Mouse (Mus musculus): ENCODE results near the gene Tmed10. TPM values are rescaled to one million over a fixed set of nuclear protein-coding genes. Genes with fewer than 3 reads are reported as not detected.

Gene Tmed10
- total RNA-seq, 1 experiment: 109 TPM

DNA sequence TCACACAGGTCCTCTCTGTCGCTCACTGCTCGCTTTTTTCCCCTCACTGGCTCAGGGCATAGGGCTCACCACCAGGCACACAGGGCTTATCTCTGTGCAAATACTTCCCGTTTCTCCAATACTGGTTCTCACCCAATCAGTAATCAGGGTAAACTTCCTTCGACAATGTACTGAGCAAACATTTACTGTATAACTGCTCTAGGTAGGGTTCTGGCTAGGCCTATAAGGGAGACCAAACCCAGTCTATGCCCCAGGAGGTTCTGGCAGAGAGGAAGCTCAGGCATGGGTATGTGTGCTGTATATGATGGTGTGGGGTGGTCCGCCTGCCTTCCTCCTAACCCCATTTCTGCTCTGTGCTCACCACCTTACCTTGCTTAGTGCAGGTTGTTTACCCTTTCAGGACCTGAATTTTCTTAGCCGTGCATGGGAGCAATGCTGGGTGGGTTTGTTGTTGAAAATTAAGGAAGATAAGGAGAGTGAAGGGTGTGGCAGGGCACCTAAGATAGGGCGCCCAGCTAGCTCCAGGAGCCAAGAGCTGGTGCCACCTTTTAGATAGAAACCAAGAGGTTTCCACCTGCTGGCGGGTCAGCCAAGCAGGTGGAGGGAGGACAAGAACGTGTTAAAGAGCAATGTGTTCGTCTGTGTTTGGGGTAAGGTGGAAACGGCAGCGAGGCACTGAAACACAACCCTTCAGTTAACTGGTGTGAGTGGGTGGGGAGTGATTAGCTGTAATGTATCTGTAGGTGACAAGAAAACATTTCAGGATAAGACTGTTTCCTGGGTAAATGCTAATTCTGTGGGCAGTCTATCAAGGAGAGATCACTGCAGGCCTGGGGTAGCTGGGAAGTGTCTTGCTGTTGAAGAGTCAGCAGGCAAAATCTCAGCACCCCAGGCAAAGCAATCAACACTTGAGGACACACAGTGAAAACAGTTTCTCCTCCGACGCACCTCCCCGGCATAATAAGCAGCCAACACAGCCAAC lies 14.8 kb upstream of the Tmed10 start:
- Histone ChIP-seq H3K27ac (ENCODE audit: insufficient read depth, low read depth, low read length, poor library complexity, severe bottlenecking) (no peak overlapping the region), H3K9me3 (ENCODE audit: control insufficient read depth, insufficient read depth, low read depth, low read length) (no peaks in the 10 kb centered on the region), H3K4me3 (ENCODE audit: insufficient read depth in 1 of 2, low read depth in 1 of 2, low read length in 2 of 2, poor library complexity in 1 of 2, severe bottlenecking in 1 of 2) (no peak overlapping the region), H3K9ac (ENCODE audit: insufficient read depth, low read depth, low read length, poor library complexity, severe bottlenecking) (no peak overlapping the region), H3K36me3 (ENCODE audit: control insufficient read depth, insufficient read depth, low read length, poor library complexity, severe bottlenecking) (no peaks in the 10 kb centered on the region), H3K4me1 (ENCODE audit: control insufficient read depth in 2 of 2, insufficient read depth in 2 of 2, low read length in 2 of 2, poor library complexity in 1 of 2) (peaks cover 0 to 6% of the 10 kb centered on the region in 2 experiments; a peak in 2 of 4 replicates)
- no peak for DNase-seq (ENCODE audit: low read depth, low spot score)
- TF ChIP-seq HCFC1 (IDR thresholded peaks at IDR 0.05; ENCODE audit: borderline replicate concordance, insufficient read depth, low read length): no peak
- TF ChIP-seq ZC3H11A (IDR thresholded peaks at IDR 0.05; ENCODE audit: borderline replicate concordance, low read depth, low read length): no peak
- no peak for TF ChIP-seq ZNF384 (IDR thresholded peaks at IDR 0.05; ENCODE audit: low read depth, low read length)
- TF ChIP-seq MAFK (IDR thresholded peaks at IDR 0.05; ENCODE audit: insufficient read depth, low read depth, low read length): no peak
- in situ Hi-C loops (cut with MboI; ENCODE audit: low sequenced_read_pairs in 2 of 2, unreplicated experiment in 2 of 2): no loop called here

- Histone ChIP-seq H3K9ac (ENCODE audit: insufficient read depth, low read depth, low read length, poor library complexity, severe bottlenecking) (no peak overlapping the region), H3K4me3 (ENCODE audit: insufficient read depth in 1 of 2, low read depth in 1 of 2, low read length in 2 of 2, poor library complexity in 1 of 2, severe bottlenecking in 1 of 2) (no peak overlapping the region), H3K27ac (ENCODE audit: insufficient read depth, low read depth, low read length, poor library complexity, severe bottlenecking) (no peak overlapping the region), H3K4me1 (ENCODE audit: control insufficient read depth in 2 of 2, insufficient read depth in 2 of 2, low read length in 2 of 2, poor library complexity in 1 of 2) (peaks cover 0 to 6% of the 10 kb centered on the region in 2 experiments; a peak in 2 of 4 replicates), H3K9me3 (ENCODE audit: control insufficient read depth, insufficient read depth, low read depth, low read length) (no peaks in the 10 kb centered on the region), H3K36me3 (ENCODE audit: control insufficient read depth, insufficient read depth, low read length, poor library complexity, severe bottlenecking) (no peaks in the 10 kb centered on the region)
- no peak for DNase-seq (ENCODE audit: low read depth, low spot score)
- TF ChIP-seq MAFK (IDR thresholded peaks at IDR 0.05; ENCODE audit: insufficient read depth, low read depth, low read length): no peak
- TF ChIP-seq CHD2 (IDR thresholded peaks at IDR 0.05; ENCODE audit: low read depth, low read length): no peak
- TF ChIP-seq ZC3H11A (IDR thresholded peaks at IDR 0.05; ENCODE audit: borderline replicate concordance, low read depth, low read length): no peak
- no peak for TF ChIP-seq ZNF384 (IDR thresholded peaks at IDR 0.05; ENCODE audit: low read depth, low read length)
- TF ChIP-seq HCFC1 (IDR thresholded peaks at IDR 0.05; ENCODE audit: borderline replicate concordance, insufficient read depth, low read length): no peak
- in situ Hi-C loops (cut with MboI; ENCODE audit: low sequenced_read_pairs in 2 of 2, unreplicated experiment in 2 of 2): no loop called here
These were observed 11.3 kb upstream of the Tmed10 start for GRCm38 (mm10) chr12:85385995-85386375.

DNA sequence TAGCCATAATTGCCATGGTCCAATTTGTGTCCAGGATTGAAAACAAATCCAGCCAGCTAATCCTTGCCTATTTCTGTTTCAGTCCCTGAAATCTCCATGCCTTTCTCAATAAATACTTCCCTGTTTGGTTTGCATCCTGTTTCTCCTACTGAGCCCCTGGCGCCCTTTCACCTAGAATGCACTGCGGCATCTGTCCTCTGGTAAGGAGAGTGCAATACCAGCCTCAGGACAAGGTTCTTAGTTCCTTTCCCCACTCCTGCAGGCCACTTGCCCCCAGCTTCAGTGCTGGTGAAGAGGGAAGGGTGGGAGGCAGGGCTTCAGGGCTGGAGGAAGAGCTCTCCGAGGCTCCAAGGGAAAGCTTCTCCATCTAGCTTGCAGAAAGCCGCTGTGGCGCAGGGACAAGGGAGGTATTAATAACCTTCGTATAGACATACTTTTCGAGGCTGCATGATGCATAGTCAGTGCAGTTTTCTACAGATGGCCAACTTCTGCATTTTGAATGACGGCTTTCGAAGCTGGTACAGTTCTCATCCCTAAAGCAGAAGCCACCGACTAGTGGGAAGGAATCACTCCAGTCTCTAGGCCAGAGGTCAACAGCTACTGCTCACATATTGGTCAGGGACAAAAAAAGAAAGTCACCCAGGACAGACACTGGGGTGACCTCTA lies 10.8 kb upstream of the Tmed10 start:
- Histone ChIP-seq H3K9ac (ENCODE audit: insufficient read depth, low read depth, low read length, poor library complexity, severe bottlenecking) (no peak overlapping the region), H3K9me3 (ENCODE audit: control insufficient read depth, insufficient read depth, low read depth, low read length) (no peaks in the 10 kb centered on the region), H3K27ac (ENCODE audit: insufficient read depth, low read depth, low read length, poor library complexity, severe bottlenecking) (no peak overlapping the region), H3K36me3 (ENCODE audit: control insufficient read depth, insufficient read depth, low read length, poor library complexity, severe bottlenecking) (no peaks in the 10 kb centered on the region), H3K4me1 (ENCODE audit: control insufficient read depth in 2 of 2, insufficient read depth in 2 of 2, low read length in 2 of 2, poor library complexity in 1 of 2) (peaks cover 0 to 6% of the 10 kb centered on the region in 2 experiments; a peak in 2 of 4 replicates), H3K4me3 (ENCODE audit: insufficient read depth in 1 of 2, low read depth in 1 of 2, low read length in 2 of 2, poor library complexity in 1 of 2, severe bottlenecking in 1 of 2) (no peak overlapping the region)
- DNase-seq (ENCODE audit: low read depth, low spot score): no peak
- in situ Hi-C loops (cut with MboI; ENCODE audit: low sequenced_read_pairs in 2 of 2, unreplicated experiment in 2 of 2): no loop called here
- TF ChIP-seq ZNF384 (IDR thresholded peaks at IDR 0.05; ENCODE audit: low read depth, low read length): no peak
- no peak for TF ChIP-seq CHD2 (IDR thresholded peaks at IDR 0.05; ENCODE audit: low read depth, low read length)
- no peak for TF ChIP-seq MAFK (IDR thresholded peaks at IDR 0.05; ENCODE audit: insufficient read depth, low read depth, low read length)
- TF ChIP-seq ZC3H11A (IDR thresholded peaks at IDR 0.05; ENCODE audit: borderline replicate concordance, low read depth, low read length): no peak
- no peak for TF ChIP-seq HCFC1 (IDR thresholded peaks at IDR 0.05; ENCODE audit: borderline replicate concordance, insufficient read depth, low read length)

GRCm38 (mm10) chr12:85382761-85383680 lies 8.4 kb upstream of the Tmed10 start:
- Histone ChIP-seq H3K9me3 (ENCODE audit: control insufficient read depth, insufficient read depth, low read depth, low read length) (no peaks in the 10 kb centered on the region), H3K27ac (ENCODE audit: insufficient read depth, low read depth, low read length, poor library complexity, severe bottlenecking) (no peak overlapping the region; the same call in 1 of the 2 replicates), H3K9ac (ENCODE audit: insufficient read depth, low read depth, low read length, poor library complexity, severe bottlenecking) (no peak overlapping the region), H3K36me3 (ENCODE audit: control insufficient read depth, insufficient read depth, low read length, poor library complexity, severe bottlenecking) (no peaks in the 10 kb centered on the region), H3K4me1 (ENCODE audit: control insufficient read depth in 2 of 2, insufficient read depth in 2 of 2, low read length in 2 of 2, poor library complexity in 1 of 2) (peaks cover 0 to 6% of the 10 kb centered on the region in 2 experiments; a peak in 2 of 4 replicates), H3K4me3 (ENCODE audit: insufficient read depth in 1 of 2, low read depth in 1 of 2, low read length in 2 of 2, poor library complexity in 1 of 2, severe bottlenecking in 1 of 2) (no peak overlapping the region)
- in situ Hi-C loops (cut with MboI; ENCODE audit: low sequenced_read_pairs in 2 of 2, unreplicated experiment in 2 of 2): no loop called here
- TF ChIP-seq ZNF384 (IDR thresholded peaks at IDR 0.05; ENCODE audit: low read depth, low read length) (no peak), HCFC1 (IDR thresholded peaks at IDR 0.05; ENCODE audit: borderline replicate concordance, insufficient read depth, low read length) (no peak)
- no peak for DNase-seq (ENCODE audit: low read depth, low spot score)
